Mouse (Mus musculus) inflammation-experienced regulatory T-cells (primary cell): ENCODE results near the gene AC129217.1. TPM values are rescaled to one million over a fixed set of nuclear protein-coding genes. Genes with fewer than 3 reads are reported as not detected.

Experiments used
- polyA plus RNA-seq, 2 experiments: library from polyadenylated mRNA; unstranded; fragments of 100-300 nt; shearing (Covaris generic); gene quantifications; one replicate each; pipeline ENCODE4 v1.2.1; 2017

Gene AC129217.1
- polyA plus RNA-seq, 2 experiments from 2014 or later, result not detected

Other genes starting within 250 kb of the AC129217.1 start
- 1 to 10 TPM in 1 of 2 experiments, under 1 TPM in 1; 0.12 to 1.8 TPM for gene Slc22a8, start 238.5 kb upstream of the AC129217.1 start, polyA plus RNA-seq
- under 1 TPM; 0.06 to 0.58 TPM for gene Slc22a6, start 211.7 kb upstream of the AC129217.1 start, polyA plus RNA-seq
- gene Chrm1, start 166.0 kb upstream of the AC129217.1 start, polyA plus RNA-seq, result under 1 TPM; 0.07 to 0.15 TPM
- 100 to 1,000 TPM; 155 to 158 TPM for gene Slc3a2, start 106.4 kb upstream of the AC129217.1 start, polyA plus RNA-seq
- gene Wdr74, start 93.9 kb upstream of the AC129217.1 start, polyA plus RNA-seq, result 10 to 100 TPM; 67.5 to 85.9 TPM
- under 1 TPM in 1 of 2 experiments, not detected in 1; 0.60 TPM for gene 1700092M07Rik, start 89.1 kb upstream of the AC129217.1 start, polyA plus RNA-seq
- 100 to 1,000 TPM; 143 to 155 TPM for gene Stx5a, start 88.4 kb upstream of the AC129217.1 start, polyA plus RNA-seq
- 100 to 1,000 TPM; 255 to 317 TPM for gene Nxf1, start 72.7 kb upstream of the AC129217.1 start, polyA plus RNA-seq
- gene Tmem223, start 58.8 kb upstream of the AC129217.1 start, polyA plus RNA-seq, result 10 to 100 TPM; 88.2 to 88.6 TPM
- gene Tmem179b, start 55.3 kb upstream of the AC129217.1 start, polyA plus RNA-seq, result 100 to 1,000 TPM; 159 to 171 TPM
- gene Taf6l, start 43.4 kb upstream of the AC129217.1 start, polyA plus RNA-seq, result 10 to 100 TPM; 13.3 to 16.6 TPM
- gene Polr2g, start 31.2 kb upstream of the AC129217.1 start, polyA plus RNA-seq, result 100 to 1,000 TPM; 140 to 144 TPM
- gene Zbtb3, start 27.2 kb upstream of the AC129217.1 start, polyA plus RNA-seq, result 1 to 10 TPM; 2.7 to 4.7 TPM
- 10 to 100 TPM; 41.8 to 55.6 TPM for gene Ttc9c, start 10.4 kb upstream of the AC129217.1 start, polyA plus RNA-seq
- gene Hnrnpul2, start 9.8 kb upstream of the AC129217.1 start, polyA plus RNA-seq, result 10 to 100 TPM in 1 of 2 experiments, 1 to 10 TPM in 1; 8.6 to 15.5 TPM
- gene Bscl2, start 7.7 kb downstream of the AC129217.1 start, polyA plus RNA-seq, result 10 to 100 TPM; 87.2 to 89.9 TPM
- under 1 TPM; 0.29 to 0.80 TPM for gene Gng3, start 9.4 kb downstream of the AC129217.1 start, polyA plus RNA-seq
- 1 to 10 TPM in 1 of 2 experiments, not detected in 1; 1.2 TPM for gene Lrrn4cl, start 21.0 kb downstream of the AC129217.1 start, polyA plus RNA-seq
- 100 to 1,000 TPM; 145 to 156 TPM for gene Ubxn1, start 41.7 kb downstream of the AC129217.1 start, polyA plus RNA-seq
- 10 to 100 TPM; 71.1 to 77.2 TPM for gene Uqcc3, start 51.1 kb downstream of the AC129217.1 start, polyA plus RNA-seq
- gene Lbhd1, start 54.0 kb downstream of the AC129217.1 start, polyA plus RNA-seq, result 100 to 1,000 TPM in 1 of 2 experiments, 10 to 100 TPM in 1; 99.3 to 105 TPM
- not detected for gene Gm49403, start 54.2 kb downstream of the AC129217.1 start, polyA plus RNA-seq
- 10 to 100 TPM; 39.7 to 55.4 TPM for gene 1810009A15Rik, start 59.1 kb downstream of the AC129217.1 start, polyA plus RNA-seq
- gene Gm49416, start 59.2 kb downstream of the AC129217.1 start, polyA plus RNA-seq, result not detected
- gene Ints5, start 63.2 kb downstream of the AC129217.1 start, polyA plus RNA-seq, result 10 to 100 TPM; 35.8 to 44.9 TPM
- gene Ganab, start 68.3 kb downstream of the AC129217.1 start, polyA plus RNA-seq, result 100 to 1,000 TPM; 108 to 118 TPM
- 10 to 100 TPM; 52.1 to 63.5 TPM for gene B3gat3, start 90.6 kb downstream of the AC129217.1 start, polyA plus RNA-seq
- 10 to 100 TPM; 10.2 to 16.3 TPM for gene Rom1, start 99.6 kb downstream of the AC129217.1 start, polyA plus RNA-seq
- 100 to 1,000 TPM in 1 of 2 experiments, 10 to 100 TPM in 1; 77.4 to 100 TPM for gene Eml3, start 99.8 kb downstream of the AC129217.1 start, polyA plus RNA-seq
- gene Mta2, start 112.1 kb downstream of the AC129217.1 start, polyA plus RNA-seq, result 100 to 1,000 TPM; 231 to 276 TPM
- gene Tut1, start 124.1 kb downstream of the AC129217.1 start, polyA plus RNA-seq, result 10 to 100 TPM; 37.6 to 40.5 TPM
- 100 to 1,000 TPM; 264 to 300 TPM for gene Eef1g, start 137.3 kb downstream of the AC129217.1 start, polyA plus RNA-seq
- 10 to 100 TPM; 58.4 to 93.3 TPM for gene Ahnak, start 159.5 kb downstream of the AC129217.1 start, polyA plus RNA-seq